Mouse (Mus musculus): Measurements from ENCODE around the gene Spop.

Gene Spop

DNA sequence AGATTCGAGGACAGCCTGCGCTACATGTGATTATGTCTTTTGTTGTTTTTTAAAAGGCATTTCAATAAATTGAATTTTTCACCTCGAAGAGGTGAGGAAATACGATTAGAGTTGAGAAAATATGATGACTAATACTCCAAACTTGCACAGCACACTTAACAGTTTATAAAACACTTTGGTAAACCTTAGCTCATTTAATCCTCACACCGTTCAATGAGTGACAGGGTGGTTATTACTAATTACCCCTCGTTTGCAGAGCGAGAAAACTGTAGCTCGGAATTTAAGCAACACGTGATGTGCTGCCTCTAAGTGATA, 29.9 kb upstream of the Spop start:
- CTCF ChIA-PET, result interaction anchor here (0.5 to 7.8 kb wide), 30 partner anchors 10 to 650 kb away, joined by 3 to 81 read pairs (median 4); partner anchors contain the start of genes Nxph3 (in 1 of the 4) and Spop (in 1 of the 4)
- POLR2A ChIA-PET, result interaction anchor here (0.6 to 3.5 kb wide), 57 partner anchors 8 to 691 kb away, joined by 3 to 56 read pairs (median 5); partner anchors contain the start of genes Kat7 (in 4 of the 4), Spop (in 2 of the 4), Atp5g1 (in 1 of the 4) and Fam117a (in 1 of the 4)

DNA sequence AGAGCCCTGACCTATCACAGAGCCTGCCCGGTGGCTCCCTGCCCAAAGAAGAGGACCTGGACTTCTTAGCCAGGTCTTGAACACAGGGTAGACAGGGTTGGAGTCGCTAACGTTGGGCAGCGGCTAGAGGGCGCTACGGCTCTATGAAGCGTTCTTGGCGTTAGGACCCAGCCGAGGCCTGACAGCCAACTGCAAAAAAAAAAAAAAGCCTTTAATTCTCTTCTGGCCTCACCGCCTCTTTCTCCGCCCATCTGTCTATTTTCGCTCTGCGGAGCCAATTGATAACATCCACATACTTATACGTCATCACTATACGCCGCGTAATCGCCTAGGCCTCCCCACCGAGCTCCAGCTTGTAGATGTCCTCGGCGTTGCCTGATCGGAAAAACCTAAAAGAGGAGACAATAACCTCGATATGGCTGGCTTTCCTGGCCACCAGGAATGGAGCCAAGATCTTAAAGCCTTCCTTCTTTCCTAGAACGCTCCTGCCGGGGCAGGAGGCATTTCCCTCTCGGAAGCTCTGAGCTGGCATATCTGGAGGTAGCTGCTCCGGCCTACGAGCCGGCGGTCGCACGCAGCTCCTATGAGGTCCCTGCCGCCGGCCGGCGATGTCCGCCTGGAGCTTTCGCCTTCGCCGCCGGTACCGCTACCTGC, 29.4 kb upstream of the Spop start, which contains the start of gene Slc35b1:
TSS of gene Slc35b1 (plus strand) at position 374 of the 654 bp plus-strand sequence.
- ChIA-PET POLR2A (interaction anchor here (0.6 to 3.5 kb wide), 85 partner anchors 8 to 1441 kb away, joined by 3 to 56 read pairs (median 4); partner anchors contain the start of genes Kat7 (in 4 of the 4), Spop (in 3 of the 4), Atp5g1 (in 1 of the 4) and Fam117a (in 1 of the 4)), CTCF (interaction anchor here (0.5 to 7.8 kb wide), 52 partner anchors 8 to 979 kb away, joined by 3 to 81 read pairs (median 4); partner anchors contain the start of genes Spop (in 2 of the 4), Nxph3 (in 1 of the 4) and Ppp1r9b (in 1 of the 4))

- ChIA-PET POLR2A (interaction anchor here (0.6 to 3.5 kb wide), 74 partner anchors 8 to 1441 kb away, joined by 3 to 56 read pairs (median 4); partner anchors contain the start of genes Kat7 (in 4 of the 4), Spop (in 3 of the 4), Atp5g1 (in 1 of the 4) and Fam117a (in 1 of the 4)), CTCF (interaction anchor here (0.5 to 7.8 kb wide), 48 partner anchors 8 to 979 kb away, joined by 3 to 81 read pairs (median 4); partner anchors contain the start of genes Spop (in 2 of the 4), Nxph3 (in 1 of the 4) and Ppp1r9b (in 1 of the 4))
Measured at GRCm38 (mm10) chr11:95384973-95385320, 28.9 kb upstream of the Spop start.

GRCm38 (mm10) chr11:95387354-95387753, 26.5 kb upstream of the Spop start:
- ChIA-PET POLR2A (interaction anchor here in 1 of 4 experiments (0.8 to 2.4 kb wide), 3 partner anchors 15 to 134 kb away, joined by 3 to 8 read pairs (median 5); partner anchors contain the start of gene Spop), CTCF (interaction anchor here in 3 of 4 experiments (1.6 to 7.8 kb wide), 3 partner anchors 129 to 133 kb away, joined by 3 to 77 read pairs (median 41); no protein-coding TSS in a partner anchor)

DNA sequence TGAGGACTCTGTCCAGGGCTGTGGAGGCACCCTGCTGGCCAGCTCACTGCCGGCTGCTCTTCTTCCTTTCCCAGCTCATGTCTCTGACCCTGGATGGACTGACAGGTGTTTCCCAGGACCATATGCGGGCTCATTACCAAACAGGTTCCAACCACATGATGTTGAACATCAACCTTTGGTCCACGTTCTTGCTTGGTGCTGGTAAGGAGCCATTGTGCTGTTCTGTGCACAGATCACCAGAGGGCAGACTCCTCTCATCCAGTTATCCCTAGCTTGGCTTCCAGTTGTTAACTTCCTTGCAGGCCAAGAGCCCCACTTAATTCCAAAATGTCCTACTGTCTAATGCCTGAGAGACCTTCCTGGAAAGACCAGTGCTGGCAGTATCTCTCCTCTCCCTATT, 24.9 kb upstream of the Spop start:
- CTCF ChIA-PET, result interaction anchor here (0.6 to 7.8 kb wide), 20 partner anchors 14 to 551 kb away, joined by 3 to 77 read pairs (median 4); no protein-coding TSS in a partner anchor
- POLR2A ChIA-PET, result interaction anchor here (0.6 to 2.7 kb wide), 9 partner anchors 9 to 1776 kb away, joined by 3 to 8 read pairs (median 4); partner anchors contain the start of gene Spop (in 1 of the 4)

DNA sequence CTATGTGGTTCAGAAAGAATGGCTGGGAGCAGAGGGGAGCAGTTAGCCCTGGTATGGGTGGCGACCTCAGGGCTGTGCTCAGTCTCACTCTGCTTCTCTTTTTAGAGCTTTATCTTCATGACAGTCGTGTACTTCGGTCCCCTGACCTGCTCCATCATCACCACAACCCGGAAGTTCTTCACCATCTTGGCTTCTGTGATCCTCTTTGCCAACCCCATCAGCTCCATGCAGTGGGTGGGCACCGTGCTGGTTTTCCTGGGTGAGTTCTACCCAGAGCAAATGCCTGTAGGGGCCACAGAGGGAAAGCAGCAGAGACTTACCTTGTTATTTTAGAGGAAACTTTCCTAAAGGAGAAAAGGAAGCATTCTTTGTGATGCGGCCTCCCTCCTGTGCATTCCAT, 23.5 kb upstream of the Spop start:
- ChIA-PET CTCF (interaction anchor here (0.6 to 7.8 kb wide), 9 partner anchors 115 to 134 kb away, joined by 3 to 77 read pairs (median 4); no protein-coding TSS in a partner anchor), POLR2A (interaction anchor here in 3 of 4 experiments (0.9 to 2.7 kb wide), 4 partner anchors 24 to 141 kb away, joined by 3 to 7 read pairs (median 4); partner anchors contain the start of gene Spop (in 1 of the 3))

DNA sequence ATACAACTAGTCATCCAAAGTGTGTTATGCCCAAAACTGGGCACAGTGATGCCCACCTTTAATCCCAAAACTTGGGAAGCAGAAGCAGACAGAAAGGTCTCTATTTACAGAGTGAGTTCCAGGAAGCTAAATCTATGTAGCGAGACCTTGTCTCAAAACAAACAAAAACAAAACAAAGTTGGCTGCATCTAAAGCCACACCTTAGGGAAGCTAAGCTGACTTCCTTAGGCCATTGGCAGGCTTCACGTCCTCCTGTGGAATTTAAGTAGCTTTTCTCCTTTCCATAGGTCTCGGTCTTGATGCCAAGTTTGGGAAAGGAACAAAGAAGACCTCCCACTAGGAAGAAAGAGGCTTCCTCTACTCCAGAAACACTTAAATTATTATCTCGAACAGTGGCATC, 22.7 kb upstream of the Spop start:
- POLR2A ChIA-PET, result interaction anchor here in 2 of 4 experiments (0.6 to 3.9 kb wide), 8 partner anchors 11 to 129 kb away, joined by 3 to 23 read pairs (median 5); partner anchors contain the start of genes Kat7 (in 1 of the 2) and Spop (in 1 of the 2)
- CTCF ChIA-PET, result interaction anchor here (0.6 to 7.8 kb wide), 6 partner anchors 36 to 286 kb away, joined by 3 to 77 read pairs (median 4); no protein-coding TSS in a partner anchor

GRCm38 (mm10) chr11:95391743-95392142, 22.1 kb upstream of the Spop start:
- ChIA-PET CTCF (interaction anchor here in 3 of 4 experiments (0.6 to 4.0 kb wide), 5 partner anchors 20 to 286 kb away, joined by 3 to 24 read pairs (median 4); no protein-coding TSS in a partner anchor), POLR2A (interaction anchor here in 2 of 4 experiments (0.6 to 3.9 kb wide), 7 partner anchors 11 to 128 kb away, joined by 3 to 23 read pairs (median 5); partner anchors contain the start of genes Kat7 (in 1 of the 2) and Spop (in 1 of the 2))

GRCm38 (mm10) chr11:95392223-95392667, 21.6 kb upstream of the Spop start:
- ChIA-PET CTCF (interaction anchor here in 2 of 4 experiments (0.6 to 4.0 kb wide), 4 partner anchors 21 to 142 kb away, joined by 3 to 24 read pairs (median 4); no protein-coding TSS in a partner anchor), POLR2A (interaction anchor here in 2 of 4 experiments (0.8 to 3.9 kb wide), 11 partner anchors 7 to 128 kb away, joined by 3 to 23 read pairs (median 5); partner anchors contain the start of genes Nxph3 (in 2 of the 2), Slc35b1 (in 2 of the 2) and Spop (in 2 of the 2))

DNA sequence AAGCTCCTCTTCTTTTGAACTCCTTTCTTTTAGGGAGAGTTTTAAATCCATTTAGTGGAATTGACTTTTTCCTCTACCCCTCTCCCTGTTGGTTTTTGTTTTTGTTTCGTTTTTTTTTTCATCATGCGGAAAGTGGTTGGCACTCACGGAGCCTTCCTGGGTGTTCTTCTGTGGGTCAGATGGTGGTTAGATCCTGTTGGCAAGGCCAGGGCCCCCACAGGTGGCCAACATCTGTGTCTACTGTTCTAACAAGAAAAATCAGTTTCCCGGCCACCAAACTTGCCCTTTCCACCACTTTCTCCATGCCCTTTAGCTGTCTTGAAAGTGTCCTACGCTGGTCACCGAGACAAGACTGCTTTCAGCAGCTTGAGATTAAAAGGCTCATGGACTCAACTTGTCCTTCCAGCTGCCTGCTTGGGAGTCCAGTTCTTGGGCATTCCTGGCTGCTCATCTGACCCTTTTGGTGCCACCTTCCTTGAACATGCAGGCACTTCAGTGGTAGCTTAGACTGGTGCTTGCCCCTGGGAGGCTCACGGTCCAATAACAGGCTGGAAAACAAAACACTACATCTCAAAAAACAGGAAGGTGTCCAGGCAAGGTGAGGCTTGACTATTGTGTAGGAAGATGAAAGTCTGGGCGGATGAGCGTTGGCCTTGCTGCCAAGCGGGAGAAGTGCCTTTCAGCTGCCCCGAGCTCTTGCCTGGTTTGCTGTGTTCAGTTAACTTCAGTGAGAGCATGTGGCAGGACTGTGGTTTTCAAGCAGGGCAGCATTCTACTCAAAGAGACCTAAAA, 21.0 kb upstream of the Spop start:
- ChIA-PET CTCF (interaction anchor here (0.7 to 4.6 kb wide), 8 partner anchors 8 to 142 kb away, joined by 3 to 25 read pairs (median 3); partner anchors contain the start of gene Slc35b1 (in 2 of the 4)), POLR2A (interaction anchor here in 3 of 4 experiments (0.5 to 3.9 kb wide), 16 partner anchors 8 to 152 kb away, joined by 3 to 23 read pairs (median 4); partner anchors contain the start of genes Slc35b1 (in 3 of the 3), Nxph3 (in 2 of the 3) and Spop (in 2 of the 3))

DNA sequence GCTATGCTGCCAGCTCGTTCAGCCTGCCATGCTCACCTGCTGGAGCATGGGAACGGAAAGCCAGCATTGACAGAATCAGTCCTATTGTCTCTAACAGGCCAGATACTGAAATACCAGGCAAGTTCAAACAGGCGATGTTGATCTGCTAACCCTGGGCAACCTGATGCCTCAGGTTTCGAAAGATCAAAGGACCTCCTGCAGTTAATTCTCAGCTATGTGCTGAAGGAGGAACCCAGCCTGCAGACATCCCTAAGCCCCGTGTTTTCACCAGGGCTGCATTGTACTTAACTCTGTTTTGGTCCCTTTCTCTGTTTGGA, 20.4 kb upstream of the Spop start:
- CTCF ChIA-PET, result interaction anchor here (0.7 to 4.6 kb wide), 7 partner anchors 9 to 143 kb away, joined by 3 to 25 read pairs (median 3); partner anchors contain the start of gene Slc35b1 (in 2 of the 4)
- POLR2A ChIA-PET, result interaction anchor here in 3 of 4 experiments (0.5 to 3.9 kb wide), 16 partner anchors 9 to 152 kb away, joined by 3 to 23 read pairs (median 5); partner anchors contain the start of genes Slc35b1 (in 3 of the 3), Nxph3 (in 1 of the 3) and Spop (in 1 of the 3)

DNA sequence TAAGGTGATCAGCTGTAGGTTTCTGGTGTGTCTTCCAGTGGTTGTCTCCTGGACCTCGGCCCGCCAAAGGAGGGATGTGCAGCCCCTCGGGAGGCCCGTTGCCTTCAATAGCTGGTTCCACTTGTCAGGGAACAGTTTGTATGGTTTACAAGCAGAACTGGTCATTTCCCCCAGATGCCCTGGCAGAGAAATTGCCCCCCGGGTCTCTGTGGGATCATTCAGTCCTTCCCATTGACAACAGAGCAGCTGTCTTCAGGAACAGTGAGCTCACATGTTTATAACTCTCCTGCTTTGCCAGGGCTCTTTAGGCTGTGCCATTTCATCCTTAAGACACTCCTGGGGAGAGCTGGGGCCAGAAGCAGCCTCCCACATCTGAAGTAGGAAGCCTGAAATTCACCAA, 19.8 kb upstream of the Spop start:
- CTCF ChIA-PET, result interaction anchor here (0.5 to 4.6 kb wide), 5 partner anchors 10 to 127 kb away, joined by 3 to 25 read pairs (median 7); partner anchors contain the start of gene Slc35b1 (in 1 of the 4)
- POLR2A ChIA-PET, result interaction anchor here in 2 of 4 experiments (1.2 to 3.9 kb wide), 7 partner anchors 8 to 146 kb away, joined by 5 to 23 read pairs (median 9); partner anchors contain the start of genes Slc35b1 (in 2 of the 2) and Spop (in 1 of the 2)

DNA sequence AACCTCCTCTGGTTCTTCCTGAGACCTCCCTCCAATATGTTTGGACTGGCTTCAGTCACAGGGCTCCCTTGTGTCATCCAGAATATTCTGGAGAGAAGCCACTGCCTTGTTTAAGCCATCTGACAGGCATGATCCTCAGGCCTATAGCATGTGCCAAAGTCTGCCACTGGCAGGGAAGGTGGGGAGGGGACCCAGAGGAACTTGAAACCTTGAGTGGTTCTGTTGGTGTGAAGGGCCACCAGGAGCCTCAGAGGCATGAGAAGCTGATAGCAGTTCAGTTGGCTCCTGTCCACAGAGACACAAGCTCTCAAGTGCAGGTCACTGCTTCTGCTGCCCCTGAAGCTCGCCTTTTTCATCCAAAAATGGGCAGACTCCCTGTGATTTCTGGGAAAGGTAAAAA, 17.3 kb upstream of the Spop start:
- POLR2A ChIA-PET, result interaction anchor here (1.0 to 4.0 kb wide), 13 partner anchors 11 to 225 kb away, joined by 3 to 28 read pairs (median 6); partner anchors contain the start of genes Slc35b1 (in 3 of the 4) and Spop (in 1 of the 4)
- CTCF ChIA-PET, result interaction anchor here (0.6 to 4.6 kb wide), 12 partner anchors 12 to 638 kb away, joined by 3 to 25 read pairs (median 4); partner anchors contain the start of genes Slc35b1 (in 3 of the 4) and Snf8 (in 1 of the 4)

DNA sequence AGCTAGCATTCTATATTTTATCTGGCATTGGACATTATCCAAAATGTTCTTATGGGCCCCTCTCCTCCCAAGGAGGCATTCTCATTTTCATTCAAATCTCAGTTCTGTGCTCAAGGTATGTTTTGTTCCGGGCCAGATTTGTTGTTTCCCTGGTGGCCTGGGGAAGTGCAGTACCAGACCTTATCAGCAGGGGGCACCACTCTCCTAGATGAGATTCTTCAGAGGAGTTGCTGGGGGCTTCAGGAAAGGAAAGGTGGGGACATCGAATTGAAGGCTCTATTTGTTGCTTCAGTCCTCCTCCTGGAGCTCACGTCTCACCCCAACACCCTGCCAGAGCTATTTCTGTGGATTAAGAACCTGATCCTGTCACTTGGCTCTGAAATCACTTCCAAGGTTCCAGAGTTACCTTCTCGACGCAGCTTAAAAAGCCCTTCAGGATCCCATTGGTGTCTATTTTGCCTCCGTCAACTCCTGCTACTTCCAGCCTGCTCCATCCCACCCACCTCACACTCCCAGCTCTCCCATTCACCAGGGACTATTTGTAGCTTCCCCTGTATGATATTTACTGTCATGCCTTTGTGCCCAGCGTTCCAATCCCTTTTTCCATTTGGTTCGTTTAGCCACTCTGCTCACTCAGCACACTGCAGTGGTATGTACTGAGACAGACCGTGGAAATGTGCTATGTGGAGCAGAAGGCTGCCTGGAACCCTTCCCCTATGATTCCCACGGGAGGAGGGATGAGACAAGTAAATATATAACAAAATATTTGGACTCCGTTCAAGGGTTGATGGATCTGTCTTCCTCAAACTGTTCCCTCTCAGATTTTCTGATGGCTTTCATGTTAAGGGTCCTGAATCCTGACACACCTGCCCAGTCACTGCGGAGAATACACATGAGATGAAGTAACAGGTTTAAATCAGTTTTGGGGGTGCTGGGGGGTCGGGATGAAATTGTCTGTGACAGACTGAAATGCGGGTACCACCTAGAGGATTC, 15.7 kb upstream of the Spop start:
- ChIA-PET POLR2A (interaction anchor here (0.7 to 4.0 kb wide), 12 partner anchors 10 to 123 kb away, joined by 3 to 28 read pairs (median 4); partner anchors contain the start of genes Slc35b1 (in 3 of the 4) and Spop (in 2 of the 4)), CTCF (interaction anchor here (0.6 to 3.6 kb wide), 13 partner anchors 13 to 132 kb away, joined by 3 to 27 read pairs (median 3); partner anchors contain the start of genes Slc35b1 (in 3 of the 4) and Spop (in 2 of the 4))

- ChIA-PET CTCF (interaction anchor here in 3 of 4 experiments (0.5 to 3.6 kb wide), 5 partner anchors 15 to 338 kb away, joined by 3 to 27 read pairs (median 4); partner anchors contain the start of gene Slc35b1 (in 1 of the 3)), POLR2A (interaction anchor here in 2 of 4 experiments (1.0 to 4.0 kb wide), 5 partner anchors 9 to 133 kb away, joined by 3 to 28 read pairs (median 7); partner anchors contain the start of genes Slc35b1 (in 2 of the 2) and Spop (in 1 of the 2))
Measured at GRCm38 (mm10) chr11:95399520-95400020, 14.3 kb upstream of the Spop start.

Data from embryonic stem cell, embryonic (primary cell).